Comparison of ENCODE assay signal across 8 mouse cellular contexts in genomic region chr9:82975342-82976215, GRCm38 (mm10). TPM values are rescaled to one million over a fixed set of nuclear protein-coding genes. Genes with fewer than 3 reads are reported as not detected.
DNase-seq lines count a peak whose midpoint lies in the region; ATAC-seq lines count a peak whose summit lies in the region.

Gene Phip, minus strand, starts transcription at chr9:82975516.

- H3K27ac ChIP-seq in hindbrain, embryonic 14.5 days, result peak within 1 kb of the TSS; percentile 100
- H3K27ac ChIP-seq in macrophage, result peak within 1 kb of the TSS; percentile 88

- peak within 1 kb of the TSS; percentile 87 for H3K4me2 ChIP-seq in hindbrain, embryonic 14.5 days (replicated peaks)

- peak; percentile 92 for DNase-seq in R1 (ENCODE audit: low read depth, low spot score)
- DNase-seq in cerebellum, postnatal 25 days, result peak; percentile 98 to 99
- DNase-seq in frontal cortex, postnatal 25 days (ENCODE audit: low spot score in 2 of 2), result peak; percentile 93
- peak; percentile 94 for DNase-seq in hindbrain, embryonic 14.5 days (ENCODE audit: low spot score)
- peak; percentile 92 to 95 for DNase-seq in left cerebral cortex, adult 18-20 months (ENCODE audit: low spot score in 2 of 2)
- peak; percentile 94 for DNase-seq in right cerebral cortex, adult 18-20 months
- peak; percentile 79 for DNase-seq in urinary bladder, postnatal 10 days (ENCODE audit: low spot score)

- 0 out of 2 replicates have a peak, but pooled peaks cover under 1% of the 10 kb centered on the region for H3K36me3 ChIP-seq in hindbrain, embryonic 14.5 days (replicated peaks; ENCODE audit: control insufficient read depth, insufficient read depth)
- H3K36me3 ChIP-seq in macrophage (ENCODE audit: inconsistent target), result no peaks in the 10 kb centered on the region

- peak within 1 kb of the TSS; percentile 97 for H3K9ac ChIP-seq in hindbrain, embryonic 14.5 days

- H3K27me3 ChIP-seq in hindbrain, embryonic 14.5 days (ENCODE audit: control insufficient read depth, insufficient read depth, low read length), result no peaks in the 10 kb centered on the region

- H3K79me2 ChIP-seq in macrophage (ENCODE audit: inconsistent target), result peaks cover 34% of the 10 kb centered on the region

- WGBS in hindbrain, embryonic 14.5 days, result 1% methylated on average over 69 of the region's 79 CpGs
- WGBS in macrophage (ENCODE audit: missing documents), result under 1% methylated on average over 58 of the region's 79 CpGs

- H3K9me3 ChIP-seq in hindbrain, embryonic 14.5 days (ENCODE audit: control insufficient read depth, low read length), result no peaks in the 10 kb centered on the region

- H3K4me3 ChIP-seq in hindbrain, embryonic 14.5 days (replicated peaks; ENCODE audit: low read length), result peak within 1 kb of the TSS; percentile 63
- peak within 1 kb of the TSS; percentile 69 for H3K4me3 ChIP-seq in macrophage (ENCODE audit: inconsistent target)

- ATAC-seq in hindbrain, embryonic 14.5 days (ENCODE audit: low FRiP score), result peak; percentile 84

- peaks cover 24% of the 10 kb centered on the region for H3K4me1 ChIP-seq in hindbrain, embryonic 14.5 days (replicated peaks; ENCODE audit: control insufficient read depth, insufficient read depth, low read length)

RNA-seq across cellular contexts. Expression of gene Phip, which starts in this region (rescaled TPM):
- polyA plus RNA-seq in hindbrain, embryonic 14.5 days (2014; fragmentation: Nextera tagmentation; extraction: Ambion mirVana), result 81.1 and 81.3 TPM in 2 replicates
- total RNA-seq in left cerebral cortex, adult 18-20 months (2021), result 10 to 100 TPM; 73.0 to 73.1 TPM
- total RNA-seq in macrophage (2018; cell fraction: chromatin; rRNA removed), result 1,000 to 10,000 TPM in 1 of 26 experiments, 100 to 1,000 TPM in 25; 169 to 1,287 (median 557) TPM
- total RNA-seq in macrophage (2018; cell fraction: cytosol; rRNA removed), result 10 to 100 TPM; 18.5 to 48.8 (median 28.0) TPM
- total RNA-seq in macrophage (2018; cell fraction: nucleus; rRNA removed), result 100 to 1,000 TPM in 24 of 26 experiments, 10 to 100 TPM in 2; 77.2 to 907 (median 245) TPM
- polyA plus RNA-seq in macrophage (2018), result 12.0 to 15.6 TPM (median 13.3 TPM) in 3 replicates

Comparison
In these comparisons a context has a peak if more than half of its experiments do, and no peak if none do; other contexts are left out.
1. Peak in every context shown above with its lines: DNase-seq, ATAC-seq, H3K4me3 ChIP-seq and H3K27ac ChIP-seq.